Mouse (Mus musculus): ENCODE measurements at regions not wholly inside any gene's neighbourhood (a gene's known extent, or its start where the extent isn't known, plus 50 kb on each side); places are given as distances from the start of the nearest gene placed in this dataset.

- DNase-seq, result no peak
- TF ChIP-seq CTCF (IDR thresholded peaks at IDR 0.05; ENCODE audit: borderline replicate concordance, control insufficient read depth, extremely low read depth, insufficient read depth, low read length, poor library complexity) (no peak), POLR2A (IDR thresholded peaks at IDR 0.05; ENCODE audit: control insufficient read depth, extremely low read depth, insufficient read depth, low read length, poor library complexity) (no peak)
- Histone ChIP-seq H3K36me3 (ENCODE audit: control insufficient read depth, insufficient read depth, low read length) (no peaks in the 10 kb centered on the region), H3K4me3 (ENCODE audit: control insufficient read depth, insufficient read depth, low read length) (no peak overlapping the region), H3K4me1 (replicated peaks; ENCODE audit: control insufficient read depth, insufficient read depth, low read length) (no peaks in the 10 kb centered on the region), H3K27ac (ENCODE audit: control insufficient read depth, insufficient read depth, low read length) (no peak overlapping the region), H3K27me3 (ENCODE audit: control insufficient read depth, insufficient read depth, low read length) (no peaks in the 10 kb centered on the region)
- WGBS, result 80% methylated on average over 6 of the region's 6 CpGs
Observed at GRCm38 (mm10) chr10:45850625-45851024, 273.0 kb downstream of the Hace1 start.

- Histone ChIP-seq H3K4me3 (ENCODE audit: control insufficient read depth, insufficient read depth, low read length) (no peak overlapping the region), H3K27me3 (ENCODE audit: control insufficient read depth, insufficient read depth, low read length) (no peaks in the 10 kb centered on the region), H3K27ac (ENCODE audit: control insufficient read depth, insufficient read depth, low read length) (no peak overlapping the region), H3K4me1 (replicated peaks; ENCODE audit: control insufficient read depth, insufficient read depth, low read length) (no peaks in the 10 kb centered on the region), H3K36me3 (ENCODE audit: control insufficient read depth, insufficient read depth, low read length) (no peaks in the 10 kb centered on the region)
- WGBS, result 83% methylated on average over 5 of the region's 5 CpGs
- DNase-seq, result no peak
- no peak for TF ChIP-seq CTCF (IDR thresholded peaks at IDR 0.05; ENCODE audit: borderline replicate concordance, control insufficient read depth, extremely low read depth, insufficient read depth, low read length, poor library complexity)
- no peak for TF ChIP-seq POLR2A (IDR thresholded peaks at IDR 0.05; ENCODE audit: control insufficient read depth, extremely low read depth, insufficient read depth, low read length, poor library complexity)
Observed at GRCm38 (mm10) chr10:45852688-45853087, 275.1 kb downstream of the Hace1 start.

- WGBS, result 91% methylated on average over 3 of the region's 3 CpGs
- Histone ChIP-seq H3K4me3 (ENCODE audit: control insufficient read depth, insufficient read depth, low read length) (no peak overlapping the region), H3K27me3 (ENCODE audit: control insufficient read depth, insufficient read depth, low read length) (no peaks in the 10 kb centered on the region), H3K36me3 (ENCODE audit: control insufficient read depth, insufficient read depth, low read length) (no peaks in the 10 kb centered on the region), H3K27ac (ENCODE audit: control insufficient read depth, insufficient read depth, low read length) (no peak overlapping the region), H3K4me1 (replicated peaks; ENCODE audit: control insufficient read depth, insufficient read depth, low read length) (no peaks in the 10 kb centered on the region)
- no peak for DNase-seq
- TF ChIP-seq CTCF (IDR thresholded peaks at IDR 0.05; ENCODE audit: borderline replicate concordance, control insufficient read depth, extremely low read depth, insufficient read depth, low read length, poor library complexity) (no peak), POLR2A (IDR thresholded peaks at IDR 0.05; ENCODE audit: control insufficient read depth, extremely low read depth, insufficient read depth, low read length, poor library complexity) (no peak)
Observed at GRCm38 (mm10) chr10:45855514-45855913, 277.9 kb downstream of the Hace1 start.

GRCm38 (mm10) chr10:45859137-45859536, 281.5 kb downstream of the Hace1 start:
- Histone ChIP-seq H3K36me3 (ENCODE audit: control insufficient read depth, insufficient read depth, low read length) (no peaks in the 10 kb centered on the region), H3K4me1 (replicated peaks; ENCODE audit: control insufficient read depth, insufficient read depth, low read length) (no peaks in the 10 kb centered on the region), H3K27me3 (ENCODE audit: control insufficient read depth, insufficient read depth, low read length) (no peaks in the 10 kb centered on the region), H3K27ac (ENCODE audit: control insufficient read depth, insufficient read depth, low read length) (no peak overlapping the region), H3K4me3 (ENCODE audit: control insufficient read depth, insufficient read depth, low read length) (no peak overlapping the region)
- no peak for DNase-seq
- TF ChIP-seq CTCF (IDR thresholded peaks at IDR 0.05; ENCODE audit: borderline replicate concordance, control insufficient read depth, extremely low read depth, insufficient read depth, low read length, poor library complexity), result no peak
- TF ChIP-seq POLR2A (IDR thresholded peaks at IDR 0.05; ENCODE audit: control insufficient read depth, extremely low read depth, insufficient read depth, low read length, poor library complexity), result no peak
- 86% methylated on average over 3 of the region's 3 CpGs for WGBS

- Histone ChIP-seq H3K27me3 (ENCODE audit: control insufficient read depth, insufficient read depth, low read length) (no peaks in the 10 kb centered on the region), H3K4me1 (replicated peaks; ENCODE audit: control insufficient read depth, insufficient read depth, low read length) (no peaks in the 10 kb centered on the region), H3K4me3 (ENCODE audit: control insufficient read depth, insufficient read depth, low read length) (no peak overlapping the region), H3K36me3 (ENCODE audit: control insufficient read depth, insufficient read depth, low read length) (no peaks in the 10 kb centered on the region), H3K27ac (ENCODE audit: control insufficient read depth, insufficient read depth, low read length) (no peak overlapping the region)
- no peak for DNase-seq
- TF ChIP-seq POLR2A (IDR thresholded peaks at IDR 0.05; ENCODE audit: control insufficient read depth, extremely low read depth, insufficient read depth, low read length, poor library complexity) (no peak), CTCF (IDR thresholded peaks at IDR 0.05; ENCODE audit: borderline replicate concordance, control insufficient read depth, extremely low read depth, insufficient read depth, low read length, poor library complexity) (no peak)
- 71% methylated on average over 4 of the region's 4 CpGs for WGBS
Observed at GRCm38 (mm10) chr10:45859909-45860308, 282.3 kb downstream of the Hace1 start.

GRCm38 (mm10) chr10:45860696-45861095, 283.1 kb downstream of the Hace1 start:
- WGBS, result 92% methylated on average over 4 of the region's 4 CpGs
- no peak overlapping the region for H3K4me3 ChIP-seq (ENCODE audit: control insufficient read depth, insufficient read depth, low read length)
- H3K36me3 ChIP-seq (ENCODE audit: control insufficient read depth, insufficient read depth, low read length), result no peaks in the 10 kb centered on the region
- no peaks in the 10 kb centered on the region for H3K4me1 ChIP-seq (replicated peaks; ENCODE audit: control insufficient read depth, insufficient read depth, low read length)
- no peak for TF ChIP-seq CTCF (IDR thresholded peaks at IDR 0.05; ENCODE audit: borderline replicate concordance, control insufficient read depth, extremely low read depth, insufficient read depth, low read length, poor library complexity)
- TF ChIP-seq POLR2A (IDR thresholded peaks at IDR 0.05; ENCODE audit: control insufficient read depth, extremely low read depth, insufficient read depth, low read length, poor library complexity), result no peak
- no peak for DNase-seq
- H3K27me3 ChIP-seq (ENCODE audit: control insufficient read depth, insufficient read depth, low read length), result no peaks in the 10 kb centered on the region
- no peak overlapping the region for H3K27ac ChIP-seq (ENCODE audit: control insufficient read depth, insufficient read depth, low read length)

GRCm38 (mm10) chr10:45865793-45866192, 288.2 kb downstream of the Hace1 start:
- no peak for DNase-seq
- H3K27me3 ChIP-seq (ENCODE audit: control insufficient read depth, insufficient read depth, low read length), result no peaks in the 10 kb centered on the region
- no peak overlapping the region for H3K4me3 ChIP-seq (ENCODE audit: control insufficient read depth, insufficient read depth, low read length)
- 49% methylated on average over 4 of the region's 4 CpGs for WGBS
- TF ChIP-seq CTCF (IDR thresholded peaks at IDR 0.05; ENCODE audit: borderline replicate concordance, control insufficient read depth, extremely low read depth, insufficient read depth, low read length, poor library complexity) (no peak), POLR2A (IDR thresholded peaks at IDR 0.05; ENCODE audit: control insufficient read depth, extremely low read depth, insufficient read depth, low read length, poor library complexity) (no peak)
- H3K36me3 ChIP-seq (ENCODE audit: control insufficient read depth, insufficient read depth, low read length), result no peaks in the 10 kb centered on the region
- H3K4me1 ChIP-seq (replicated peaks; ENCODE audit: control insufficient read depth, insufficient read depth, low read length), result no peaks in the 10 kb centered on the region
- H3K27ac ChIP-seq (ENCODE audit: control insufficient read depth, insufficient read depth, low read length), result no peak overlapping the region
